Comparison of ENCODE assay signal across 8 mouse cellular contexts in the genomic region with DNA sequence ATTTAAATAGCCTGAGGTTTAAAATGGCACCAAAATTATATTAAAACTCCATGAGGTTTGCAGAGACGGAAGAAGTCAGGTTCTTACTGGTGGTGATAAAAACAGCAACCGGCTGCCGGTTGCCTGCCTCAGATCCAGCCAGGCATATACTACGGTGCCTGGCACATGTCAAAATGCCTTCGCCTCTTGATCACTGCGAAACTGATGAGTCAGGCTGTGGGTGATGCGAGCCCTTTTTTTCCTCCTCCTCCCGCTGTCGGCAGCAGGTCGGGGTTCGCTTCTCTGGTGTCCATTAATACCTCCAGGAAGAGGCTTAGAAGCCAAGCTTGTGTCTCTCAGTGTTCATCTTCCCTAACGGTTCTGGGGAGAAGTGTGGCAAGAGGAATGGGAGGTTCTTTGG. TPM values are rescaled to one million over a fixed set of nuclear protein-coding genes. Genes with fewer than 3 reads are reported as not detected.
DNase-seq lines count a peak whose midpoint lies in the region; ATAC-seq and TF ChIP-seq lines count a peak whose summit lies in the region.

No protein-coding gene starts in this region.

- 56% methylated on average over 12 of the region's 12 CpGs for WGBS in embryonic facial prominence, embryonic 14.5 days
- WGBS in embryonic facial prominence, embryonic 10.5 days = 79% methylated on average over 12 of the region's 12 CpGs
- 10% methylated on average over 12 of the region's 12 CpGs for WGBS in thymus, adult 2 months
- WGBS in hindbrain, postnatal 0 days = 59% methylated on average over 12 of the region's 12 CpGs

- 0 out of 2 replicates have a peak, but pooled peaks cover 4% of the 10 kb centered on the region for H3K4me1 ChIP-seq in embryonic facial prominence, embryonic 14.5 days (ENCODE audit: control insufficient read depth, insufficient read depth, low read length)
- peaks cover 36% of the 10 kb centered on the region for H3K4me1 ChIP-seq in embryonic facial prominence, embryonic 10.5 days
- H3K4me1 ChIP-seq in thymus, adult 2 months (replicated peaks; ENCODE audit: control insufficient read depth, insufficient read depth, low read length) = peaks cover 16% of the 10 kb centered on the region
- 0 out of 2 replicates have a peak, but pooled peaks cover 3% of the 10 kb centered on the region for H3K4me1 ChIP-seq in hindbrain, postnatal 0 days (ENCODE audit: insufficient read depth, low read length)

- no peak for ATAC-seq in embryonic facial prominence, embryonic 14.5 days (ENCODE audit: low read depth)
- ATAC-seq in hematopoietic stem cell, adult 5-6 weeks (replicated peaks in 1 of 2; ENCODE audit: insufficient read depth in 1 of 2, low FRiP score in 2 of 2, low TSS enrichment in 1 of 2, low read depth in 1 of 2, poor library complexity in 2 of 2, severe bottlenecking in 2 of 2) = peak; percentile 33 to 44; a peak in 2 of 4 replicates
- ATAC-seq in hindbrain, postnatal 0 days = no peak

- no peaks in the 10 kb centered on the region for H3K9me3 ChIP-seq in embryonic facial prominence, embryonic 14.5 days (ENCODE audit: control insufficient read depth, low read length)
- H3K9me3 ChIP-seq in embryonic facial prominence, embryonic 10.5 days = no peaks in the 10 kb centered on the region
- H3K9me3 ChIP-seq in hindbrain, postnatal 0 days (ENCODE audit: low read length) = no peaks in the 10 kb centered on the region

- no peaks in the 10 kb centered on the region for H3K36me3 ChIP-seq in embryonic facial prominence, embryonic 14.5 days (ENCODE audit: control insufficient read depth, insufficient read depth, low read length)
- no peaks in the 10 kb centered on the region for H3K36me3 ChIP-seq in embryonic facial prominence, embryonic 10.5 days (replicated peaks)
- no peaks in the 10 kb centered on the region for H3K36me3 ChIP-seq in thymus, adult 2 months (ENCODE audit: control insufficient read depth, insufficient read depth, low read length)
- peaks cover 11% of the 10 kb centered on the region; the same call in 1 of the 2 replicates for H3K36me3 ChIP-seq in hindbrain, postnatal 0 days (ENCODE audit: insufficient read depth, low read length)

- no peak for TF ChIP-seq CTCF in thymus, adult 2 months (IDR thresholded peaks at IDR 0.05; ENCODE audit: borderline replicate concordance, control insufficient read depth, extremely low read depth, insufficient read depth, low read length, poor library complexity)
- no peak for TF ChIP-seq CTCF in hindbrain, postnatal 0 days (IDR thresholded peaks at IDR 0.05; ENCODE audit: low read depth)

- peak; percentile 30 for DNase-seq in embryonic facial prominence, embryonic 14.5 days (ENCODE audit: low spot score)
- DNase-seq in embryonic facial prominence, embryonic 10.5 days (ENCODE audit: low spot score) = no peak
- peak; percentile 69 for DNase-seq in CD4-positive, CD25-positive, alpha-beta regulatory T cell, adult 2 months (ENCODE audit: low read depth, low spot score)
- peak; percentile 53 to 61 for DNase-seq in cerebellum, postnatal 14 days
- DNase-seq in lung, postnatal 36 days = peak; percentile 61
- DNase-seq in thymus, adult 2 months = peak; percentile 53
- no peak for DNase-seq in hindbrain, postnatal 0 days (ENCODE audit: low spot score)

- no peak for TF ChIP-seq POLR2A in thymus, adult 2 months (IDR thresholded peaks at IDR 0.05; ENCODE audit: control insufficient read depth, extremely low read depth, insufficient read depth, low read length, poor library complexity)

- H3K27me3 ChIP-seq in embryonic facial prominence, embryonic 14.5 days (replicated peaks; ENCODE audit: control insufficient read depth, insufficient read depth, low read length) = no peaks in the 10 kb centered on the region
- no peaks in the 10 kb centered on the region for H3K27me3 ChIP-seq in embryonic facial prominence, embryonic 10.5 days (replicated peaks; ENCODE audit: low read depth, poor library complexity, severe bottlenecking)
- H3K27me3 ChIP-seq in thymus, adult 2 months (ENCODE audit: control insufficient read depth, insufficient read depth, low read length) = no peaks in the 10 kb centered on the region
- no peaks in the 10 kb centered on the region for H3K27me3 ChIP-seq in hindbrain, postnatal 0 days (ENCODE audit: insufficient read depth, low read length)

- no peak overlapping the region for H3K27ac ChIP-seq in embryonic facial prominence, embryonic 14.5 days (replicated peaks; ENCODE audit: low read depth, low read length)
- H3K27ac ChIP-seq in embryonic facial prominence, embryonic 10.5 days (replicated peaks) = no peak overlapping the region
- no peak overlapping the region for H3K27ac ChIP-seq in thymus, adult 2 months (ENCODE audit: control insufficient read depth, insufficient read depth, low read length)
- H3K27ac ChIP-seq in hindbrain, postnatal 0 days = no peak overlapping the region

- no peak overlapping the region for H3K9ac ChIP-seq in embryonic facial prominence, embryonic 14.5 days (ENCODE audit: low read depth, low read length)
- H3K9ac ChIP-seq in hindbrain, postnatal 0 days (replicated peaks; ENCODE audit: low read length) = no peak overlapping the region

- no peak overlapping the region for H3K4me2 ChIP-seq in embryonic facial prominence, embryonic 14.5 days (ENCODE audit: low read depth, low read length)
- no peak overlapping the region for H3K4me2 ChIP-seq in hindbrain, postnatal 0 days (ENCODE audit: low read depth, low read length)

- H3K4me3 ChIP-seq in embryonic facial prominence, embryonic 14.5 days (ENCODE audit: low read depth, low read length) = no peak overlapping the region
- no peak overlapping the region for H3K4me3 ChIP-seq in embryonic facial prominence, embryonic 10.5 days
- H3K4me3 ChIP-seq in thymus, adult 2 months (ENCODE audit: control insufficient read depth, insufficient read depth, low read length) = no peak overlapping the region
- no peak overlapping the region for H3K4me3 ChIP-seq in hindbrain, postnatal 0 days (ENCODE audit: low read length)

RNA-seq across cellular contexts. Expression of a gene that starts 25.1 kb away (rescaled TPM):
- polyA plus RNA-seq in embryonic facial prominence, embryonic 14.5 days (2014; fragmentation: Nextera tagmentation; extraction: Ambion mirVana) = 3.7 and 4.3 TPM in 2 replicates
- 1.1 and 1.3 TPM in 2 replicates for polyA plus RNA-seq in embryonic facial prominence, embryonic 10.5 days (2016; fragmentation: Nextera tagmentation; extraction: Ambion mirVana)
- total RNA-seq in hematopoietic stem cell, adult 5-6 weeks (2017) = 45.8 and 63.6 TPM in 2 replicates
- 8.7 and 9.2 TPM in 2 replicates for polyA plus RNA-seq in thymus, adult 2 months (2012; rRNA removed)
- 54.2 and 54.5 TPM in 2 replicates for total RNA-seq in hindbrain, postnatal 0 days (2014; rRNA removed)
- 8.7 and 9.9 TPM in 2 replicates for polyA plus RNA-seq in hindbrain, postnatal 0 days (2015; fragmentation: Nextera tagmentation; extraction: Ambion mirVana)

Comparison
In these comparisons a context has a peak if more than half of its experiments do, and no peak if none do; other contexts are left out.
1. DNase-seq: peak in embryonic facial prominence, embryonic 14.5 days (single experiment), CD4-positive, CD25-positive, alpha-beta regulatory T cell, adult 2 months (single experiment), cerebellum, postnatal 14 days (2 of 2), lung, postnatal 36 days (single experiment) and thymus, adult 2 months (single experiment); none in embryonic facial prominence, embryonic 10.5 days (single experiment) and hindbrain, postnatal 0 days (single experiment).
2. ATAC-seq: peak in hematopoietic stem cell, adult 5-6 weeks (2 of 2); none in embryonic facial prominence, embryonic 14.5 days (single experiment) and hindbrain, postnatal 0 days (single experiment).